Mouse (Mus musculus): ENCODE results near the gene Olr1.
"Not testable (repeated sequence)": the region's sequence is repeated elsewhere in the genome, so short reads cannot be mapped to it uniquely, and the experiment has no call there.

The Olr1 gene

DNA sequence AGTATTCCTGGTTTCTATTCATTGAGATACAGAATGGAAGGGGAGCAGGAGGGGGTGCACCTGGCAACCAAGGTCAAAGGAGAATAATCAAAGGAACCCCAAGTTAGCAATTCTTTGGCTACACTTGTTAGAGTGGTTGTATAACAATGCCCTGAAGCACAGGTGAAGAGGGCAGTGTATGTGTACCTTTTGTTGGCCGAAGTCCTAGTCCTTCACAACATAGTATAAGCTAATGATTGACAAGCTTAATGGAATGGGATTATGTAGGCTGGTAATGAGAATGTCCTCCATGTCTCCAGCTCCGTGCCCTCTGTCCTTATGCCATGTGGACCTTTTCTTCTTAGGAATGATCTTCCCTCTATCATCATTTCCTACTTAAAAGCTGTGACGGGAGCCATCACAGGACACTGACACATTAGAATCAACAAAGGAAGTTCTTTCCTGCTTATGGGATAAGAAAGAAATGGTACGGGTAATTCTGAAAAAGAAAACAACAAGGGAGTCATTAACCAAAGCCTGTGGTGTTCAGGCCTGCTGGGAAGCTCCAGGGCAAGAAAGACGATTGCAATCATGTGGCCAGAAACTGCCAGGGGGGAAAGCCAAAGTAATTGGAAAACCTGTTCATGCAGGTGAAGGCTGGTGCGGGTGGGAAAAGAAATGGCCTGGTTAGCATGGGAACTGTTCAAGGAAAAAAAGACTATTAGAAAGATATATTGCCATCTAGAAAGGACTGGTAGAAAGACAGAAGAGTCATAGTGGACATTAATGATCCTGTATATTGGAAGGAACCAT is 3.4 kb upstream of the Olr1 start:
- DNase-seq, result no peak

DNA sequence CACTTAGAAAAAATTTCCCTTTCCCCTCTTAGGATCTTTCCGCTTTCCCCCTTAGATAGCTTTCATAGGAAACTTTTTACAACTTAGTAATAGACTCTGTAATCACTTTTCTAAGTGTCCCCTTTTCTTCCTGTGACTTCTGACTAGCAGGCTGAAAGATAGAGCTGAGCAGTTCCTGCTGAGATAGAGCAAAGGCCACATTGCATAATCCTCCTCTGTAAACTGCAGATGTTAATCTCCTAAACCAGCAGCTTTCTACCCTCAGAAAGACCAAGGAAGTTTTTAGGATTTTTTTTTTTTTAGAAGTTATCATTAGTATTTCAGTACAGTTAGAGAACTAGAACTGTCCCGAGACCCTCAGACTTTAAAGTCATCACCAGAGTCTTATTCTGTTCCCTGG is 3.5 kb downstream of the Olr1 start:
- no peak for DNase-seq

DNA sequence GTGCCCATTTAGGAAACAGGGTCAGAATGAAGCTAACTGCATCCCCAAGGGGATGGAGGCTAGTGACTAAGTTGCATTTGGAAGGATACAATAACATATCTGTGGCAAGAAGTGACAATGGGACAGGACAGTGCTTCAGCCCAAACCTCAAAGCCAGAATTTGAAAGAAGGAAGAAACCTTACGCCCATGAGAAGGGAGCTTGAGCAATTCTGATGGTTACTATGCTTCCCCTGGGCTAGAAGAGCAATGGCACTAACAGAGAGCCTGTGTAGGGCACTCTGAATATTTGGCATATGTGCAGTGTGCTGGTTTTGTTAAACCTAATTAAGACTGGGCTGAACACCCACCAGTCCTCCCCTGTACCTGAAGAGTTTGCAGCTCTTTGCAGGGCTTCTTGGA is 7.4 kb downstream of the Olr1 start:
- not testable (repeated sequence) for DNase-seq

DNA sequence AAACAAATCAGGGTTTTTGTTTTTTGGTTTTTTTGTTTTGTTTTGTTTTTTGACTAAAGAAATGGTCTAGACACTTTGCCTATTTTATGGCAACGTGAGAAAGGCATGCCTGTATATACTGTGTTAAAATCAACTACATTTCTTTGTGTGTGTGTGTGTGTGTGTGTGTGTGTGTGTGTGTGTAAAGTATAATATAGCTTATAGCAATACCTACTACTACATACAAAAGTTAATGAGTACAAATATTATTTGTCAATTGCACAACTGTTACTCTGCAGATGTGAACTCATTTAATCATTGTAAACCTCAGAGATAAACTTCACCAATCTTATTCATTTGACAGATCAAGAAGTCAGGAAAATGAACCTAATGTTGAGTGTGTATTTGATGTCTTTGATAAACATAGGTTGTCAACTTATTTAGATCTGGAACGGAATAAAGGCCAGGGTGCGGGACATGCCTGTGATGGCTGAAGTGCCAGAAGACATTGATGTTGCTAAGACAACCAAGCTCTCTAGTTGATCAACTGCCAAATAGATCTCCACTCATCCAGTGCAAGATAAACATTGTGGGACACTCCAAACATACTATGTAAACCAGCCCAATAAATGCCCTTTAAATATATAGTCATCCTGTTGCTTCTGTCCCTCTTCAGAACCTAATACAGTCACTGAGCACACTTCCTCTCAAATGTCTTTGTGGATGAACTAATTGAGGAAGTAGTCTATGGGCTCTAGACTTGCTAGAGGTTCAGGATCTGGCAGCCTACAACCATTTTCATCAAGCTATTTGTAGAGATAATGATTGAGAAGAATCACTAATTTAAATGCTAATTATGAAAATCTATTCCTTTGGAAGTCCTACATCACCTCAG is 9.4 kb downstream of the Olr1 start:
- DNase-seq, result no peak

DNA sequence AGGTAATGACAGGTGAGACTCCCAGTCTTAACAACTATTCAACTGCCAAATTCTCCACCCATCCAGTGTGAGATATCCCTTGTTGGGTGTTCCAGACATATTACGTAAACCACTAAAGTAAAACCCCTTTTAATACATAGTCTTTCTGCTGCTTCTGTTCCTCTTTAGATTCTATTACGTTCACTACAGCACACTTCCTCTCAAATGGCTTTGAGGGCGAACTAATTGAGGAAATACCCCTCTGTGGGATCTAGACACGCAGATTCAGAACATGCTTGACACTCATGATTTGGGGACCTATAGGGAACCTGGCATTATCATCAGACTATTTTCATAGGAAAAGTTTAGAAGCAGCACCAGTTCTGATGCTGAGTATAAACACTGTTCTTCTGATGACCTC is 12.0 kb downstream of the Olr1 start:
- no peak for DNase-seq

DNA sequence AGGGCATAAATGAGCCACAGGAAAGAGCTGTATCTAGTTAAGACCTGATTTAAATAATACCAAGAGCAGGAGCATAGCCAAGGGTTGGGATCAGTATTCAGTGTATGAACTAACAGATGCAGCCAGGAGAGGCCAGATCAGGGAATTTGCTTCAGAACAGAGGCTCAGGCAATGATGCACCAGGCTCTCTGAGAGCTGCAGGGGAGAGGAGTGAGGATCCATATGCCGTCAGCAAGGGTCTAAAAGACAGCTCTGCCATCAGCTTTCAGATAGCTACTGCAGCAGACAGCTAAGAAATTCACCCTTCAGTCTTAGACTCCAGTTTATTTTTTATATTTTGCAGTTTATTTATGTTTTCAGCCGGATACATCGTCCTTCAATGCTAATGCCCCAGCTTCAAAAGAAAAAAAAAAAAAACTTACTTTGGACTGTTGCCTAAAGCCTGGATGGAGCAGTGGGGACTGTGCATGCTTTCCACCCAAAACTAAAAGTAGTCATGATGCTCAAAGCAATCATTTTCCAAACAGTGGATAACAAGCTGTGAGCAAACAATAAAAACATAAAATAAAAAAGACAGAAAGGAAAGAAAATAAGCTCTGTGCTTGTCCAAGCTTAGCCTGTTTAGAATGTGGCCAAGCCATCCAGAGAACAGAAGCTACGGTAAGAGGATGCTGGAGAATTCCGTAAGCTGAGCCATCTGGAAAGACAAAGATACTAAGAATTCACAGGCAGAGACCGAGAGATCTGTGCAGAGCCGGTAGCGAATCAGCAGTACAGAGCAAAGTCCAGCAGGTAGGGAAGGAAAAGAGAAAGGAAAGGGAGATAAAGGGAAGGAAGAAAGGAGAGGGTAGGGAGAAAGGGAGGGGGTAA is 26.6 kb downstream of the Olr1 start:
- DNase-seq, result no peak

DNA sequence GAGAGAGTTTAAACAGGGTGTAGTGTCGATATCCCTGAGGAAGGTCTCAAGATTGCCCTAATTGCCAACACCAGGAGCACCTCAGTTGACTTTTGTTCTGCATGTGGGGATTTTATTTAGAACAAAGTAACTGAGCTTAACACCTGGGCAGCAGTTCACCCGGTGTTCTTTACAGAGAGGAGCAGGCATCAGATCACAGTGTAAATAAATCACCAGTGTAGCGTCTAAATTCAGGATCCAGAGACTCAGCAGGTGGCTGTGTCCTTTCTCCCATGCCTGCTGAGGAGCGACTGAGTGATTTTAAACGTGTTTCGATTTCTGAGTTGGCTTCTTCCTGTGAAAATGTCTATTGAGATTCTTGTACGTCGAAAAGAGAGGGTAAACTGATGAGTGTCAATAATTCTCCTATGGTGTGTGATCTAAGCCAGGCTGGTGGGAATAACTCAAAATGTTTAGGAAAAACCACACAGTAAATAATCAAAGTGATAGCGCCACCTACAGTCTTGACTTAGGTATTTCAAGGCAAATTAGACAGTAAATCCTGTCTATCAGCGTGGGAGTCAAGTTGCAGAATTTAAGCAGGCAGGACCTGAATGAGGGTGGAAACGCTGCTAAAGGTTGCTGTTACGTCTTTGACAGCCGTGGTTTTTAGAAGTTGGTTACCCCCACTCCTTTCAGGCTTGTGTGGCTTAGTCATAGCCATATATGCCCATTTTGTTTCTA is 30.4 kb downstream of the Olr1 start:
- peak; percentile 4 for DNase-seq

DNA sequence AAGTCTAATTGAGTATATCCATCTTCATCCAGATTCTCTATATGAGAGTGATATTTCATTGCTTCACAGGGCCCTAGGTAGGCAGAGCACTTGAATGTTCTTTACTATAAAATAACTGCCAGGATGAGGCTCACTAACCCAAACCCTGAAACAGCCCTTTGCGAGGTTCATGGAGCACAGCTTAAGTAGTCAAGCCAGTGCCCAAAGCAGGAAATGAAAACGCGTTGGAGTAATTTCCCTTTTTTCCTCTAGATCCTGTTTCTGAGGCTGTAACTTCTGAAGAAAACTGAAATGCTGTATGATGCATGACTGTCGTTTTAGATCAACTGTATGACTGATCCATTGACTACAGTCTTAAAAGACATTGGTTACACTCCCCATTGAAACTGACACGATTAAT is 34.3 kb downstream of the Olr1 start:
- DNase-seq, result no peak

DNA sequence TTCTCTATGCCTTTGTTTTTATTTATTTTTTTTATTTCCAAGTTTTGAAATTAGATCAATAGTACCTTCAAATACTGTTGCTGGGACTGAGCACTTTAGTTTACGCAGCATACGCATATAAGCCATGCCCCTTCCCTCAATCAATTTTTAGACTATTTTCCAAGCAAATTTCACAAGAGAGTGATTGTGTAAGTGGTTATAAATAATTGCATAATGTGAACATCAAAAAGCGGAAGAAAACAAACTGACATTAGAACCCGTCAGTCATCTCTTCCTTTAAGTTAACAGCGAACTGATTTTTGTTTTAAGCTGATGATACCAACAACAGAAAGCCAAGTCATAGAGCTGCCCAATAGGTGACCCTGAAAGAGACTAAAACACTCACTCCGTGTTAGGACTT is 35.6 kb downstream of the Olr1 start:
- no peak for DNase-seq

DNA sequence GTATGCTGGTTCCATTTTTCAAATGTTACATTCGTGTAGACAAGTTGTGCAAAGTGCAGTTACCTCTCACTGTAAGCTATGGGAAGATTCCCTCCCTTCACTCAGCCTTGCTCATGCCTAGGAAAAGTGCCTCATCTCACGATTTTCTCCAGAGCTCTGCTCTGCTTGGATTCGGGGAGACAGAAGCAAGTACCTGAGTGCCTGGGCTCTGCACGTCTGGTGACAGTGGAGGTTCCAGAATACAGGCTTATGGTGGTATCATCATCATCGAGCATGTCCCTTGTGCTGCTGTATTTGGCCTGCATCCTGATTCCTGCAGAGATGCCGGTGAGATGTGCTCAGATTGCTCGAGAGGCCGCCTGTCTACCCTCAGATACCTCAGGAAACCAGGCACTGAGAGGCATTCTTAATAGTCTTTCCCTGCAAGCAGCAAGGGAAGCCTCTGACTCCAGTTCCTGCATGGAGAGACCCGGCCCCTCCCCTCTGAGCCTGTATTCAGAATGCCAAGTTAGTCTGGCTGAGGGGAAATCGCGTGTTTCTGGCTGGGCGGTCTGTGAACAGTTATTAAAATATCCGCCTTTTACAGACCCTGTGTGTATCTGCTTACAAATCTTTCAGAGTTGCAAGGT is 55.4 kb downstream of the Olr1 start, which contains the start of gene Clec1a:
TSS of gene Clec1a (minus strand) at position 590 of the 629 bp plus-strand sequence.
- no peak for DNase-seq

DNA sequence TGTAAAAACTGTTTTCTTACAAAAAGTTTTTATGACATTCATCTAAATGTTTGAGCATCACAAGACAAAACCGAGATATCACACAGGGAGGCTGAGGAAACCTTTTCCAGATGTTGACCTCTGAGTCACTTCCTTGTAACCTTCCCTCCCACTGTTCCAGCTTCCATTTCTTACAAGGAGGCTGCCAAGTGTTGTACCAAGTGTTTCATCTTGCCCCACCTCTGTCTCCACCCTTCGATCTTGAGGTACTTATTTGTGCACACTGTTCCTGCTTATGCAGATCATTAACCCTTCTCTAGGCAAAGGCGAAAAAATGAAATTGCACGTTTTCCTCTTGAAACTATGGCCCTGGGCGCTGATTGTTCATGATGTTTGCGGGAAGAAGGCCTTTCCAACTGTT is 57.2 kb downstream of the Olr1 start:
- DNase-seq, result no peak

DNA sequence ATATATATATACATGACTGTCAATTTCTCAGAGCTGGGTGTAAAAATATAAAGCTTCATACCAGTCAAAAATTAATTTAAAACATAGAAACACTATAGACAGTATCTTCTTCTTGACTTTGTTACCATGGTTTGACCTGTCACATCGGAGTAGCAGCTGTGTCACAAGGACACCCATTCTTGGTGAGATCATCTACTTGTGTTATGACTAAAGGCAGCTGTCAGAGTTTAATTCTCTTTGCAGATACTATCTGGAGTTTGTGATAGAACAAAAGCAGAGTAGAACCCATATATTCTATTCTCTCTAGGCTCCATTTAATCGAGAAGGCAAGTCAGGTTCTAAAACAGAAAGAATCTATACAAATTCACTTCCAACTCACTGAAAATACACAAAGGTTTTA is 68.9 kb downstream of the Olr1 start:
- no peak for DNase-seq

DNA sequence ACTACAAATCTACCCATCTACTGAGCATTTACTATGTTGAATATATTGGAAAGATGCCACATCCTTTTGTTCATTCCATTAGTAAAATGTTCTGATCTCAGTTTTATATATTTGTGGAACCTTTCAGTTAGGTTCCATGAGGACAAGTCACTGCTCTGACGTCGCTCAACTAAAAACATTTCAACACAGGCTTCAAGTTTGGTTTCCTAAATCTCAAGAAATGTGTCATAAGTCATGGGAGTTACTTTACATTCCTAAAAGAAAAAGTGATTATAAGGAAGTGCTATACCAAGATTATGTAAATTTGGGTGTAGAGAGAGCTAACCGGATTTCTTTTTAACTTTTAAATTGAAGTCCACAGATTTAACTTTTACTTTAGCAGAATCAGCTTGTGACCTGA is 70.9 kb downstream of the Olr1 start:
- DNase-seq, result no peak

Data from thymus, postnatal 14 days (tissue).